Mouse (Mus musculus) testis, adult 2 months (tissue): ENCODE measurements around the gene Esrrb. TPM values are rescaled to one million over a fixed set of nuclear protein-coding genes. Genes with fewer than 3 reads are reported as not detected.
A peak's percentile ranks its signal among the peaks of the same experiment; 100 is the strongest.

Source experiments
- H3K27ac ChIP-seq: fragments of 200-500 bp; 2 replicates; pipeline ENCODE4 v1.5.1; 2012; ENCODE audit warnings: low read depth, low read length; ENCODE audit not compliant: control insufficient read depth, insufficient read depth
- H3K27me3 ChIP-seq: fragments of 200-500 bp; 2 replicates; pipeline ENCODE4 v1.6.1; 2012; ENCODE audit warnings: mild to moderate bottlenecking, low read length, moderate library complexity; ENCODE audit not compliant: control insufficient read depth, insufficient read depth
- H3K36me3 ChIP-seq: fragments of 200-500 bp; 2 replicates; pipeline ENCODE4 v1.6.1; 2012; ENCODE audit warnings: mild to moderate bottlenecking, low read length; ENCODE audit not compliant: control insufficient read depth, insufficient read depth
- H3K4me1 ChIP-seq: fragments of 200-500 bp; 2 replicates; pipeline ENCODE4 v1.6.1; 2012; ENCODE audit warnings: low read length; ENCODE audit not compliant: control insufficient read depth, insufficient read depth
- H3K4me3 ChIP-seq: fragments of 200-500 bp; 2 replicates; pipeline ENCODE4 v1.5.1; 2012; ENCODE audit warnings: low read depth, mild to moderate bottlenecking, low read length, moderate library complexity, mixed read lengths; ENCODE audit not compliant: control insufficient read depth
- CTCF ChIP-seq: fragments of 200-500 bp; IDR thresholded peaks from 2 replicates; pipeline ENCODE4 v1.5.1; 2012; ENCODE audit warnings: low read depth, mild to moderate bottlenecking, inconsistent platforms, low read length, moderate library complexity; ENCODE audit not compliant: control insufficient read depth, insufficient read depth, insufficient replicate concordance
- POLR2A ChIP-seq: fragments of 200-500 bp; IDR thresholded peaks from 2 replicates; pipeline ENCODE4 v1.6.1; 2012; ENCODE audit warnings: low read depth, mild to moderate bottlenecking, inconsistent platforms, low read length, moderate library complexity; ENCODE audit not compliant: control insufficient read depth
- polyA plus RNA-seq: library from polyadenylated mRNA; depleted of rRNA; stranded (reverse); fragments of >200 nt; gene quantifications from 2 replicates; pipeline ENCODE4 v1.2.3, GENCODE M21; 2012; rRNA removed

The Esrrb gene
- polyA plus RNA-seq: 6.3 and 10.3 TPM in 2 replicates

DNA sequence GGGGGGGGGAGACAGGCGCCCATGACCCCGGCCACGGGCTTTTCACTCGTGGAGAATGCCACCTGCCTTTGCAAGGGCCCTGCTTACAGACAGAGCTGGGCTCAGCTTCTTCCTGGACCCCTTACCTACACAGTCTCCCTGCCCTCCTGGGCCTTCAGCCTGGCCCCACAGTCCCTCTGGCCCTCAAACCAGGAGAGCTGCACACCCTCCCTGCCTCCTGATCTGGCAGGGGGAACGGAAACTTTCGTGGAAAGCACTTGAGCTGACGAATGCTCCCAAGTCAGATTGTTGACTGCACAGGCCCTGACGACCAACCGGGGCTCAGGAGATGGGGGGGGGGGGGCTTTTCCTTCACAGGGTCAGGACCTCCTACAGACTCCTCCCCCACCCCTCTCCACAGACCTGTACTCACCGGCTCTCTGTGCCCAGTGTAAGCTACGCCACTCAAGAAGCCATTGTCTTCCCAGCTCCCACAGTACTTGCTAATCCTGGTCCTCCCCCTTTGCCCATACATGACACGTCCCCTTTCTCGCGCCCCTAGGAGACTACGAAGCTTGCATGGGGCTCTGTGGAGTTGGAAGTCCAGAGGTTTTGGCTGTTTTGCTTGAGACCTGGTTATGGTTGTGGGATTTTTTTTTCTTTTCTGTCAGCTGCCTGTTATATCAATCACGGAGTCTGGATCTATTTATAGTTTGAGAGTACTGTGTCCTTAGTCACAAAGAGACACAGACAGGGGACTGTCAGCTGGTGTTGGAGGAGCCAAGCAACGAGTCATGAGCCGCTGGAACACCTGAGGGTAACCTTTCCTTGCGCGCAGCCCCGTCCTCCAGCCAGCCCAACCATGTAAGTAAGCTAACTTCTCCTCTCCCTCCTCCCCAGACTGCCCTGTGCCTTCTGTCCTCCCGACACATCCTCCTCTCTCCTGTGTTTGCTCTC lies at the start of gene Esrrb:
TSS of gene Esrrb (plus strand) at position 422 of the 936 bp plus-strand sequence.
- H3K36me3 ChIP-seq: no peaks in the 10 kb centered on the region
- no peaks in the 10 kb centered on the region; the same call in 1 of the 2 replicates for H3K4me1 ChIP-seq
- no peak for TF ChIP-seq CTCF
- TF ChIP-seq POLR2A: no peak
- H3K4me3 ChIP-seq: no peak within 1 kb of the TSS
- no peak within 1 kb of the TSS for H3K27ac ChIP-seq
- H3K27me3 ChIP-seq: no peaks in the 10 kb centered on the region

DNA sequence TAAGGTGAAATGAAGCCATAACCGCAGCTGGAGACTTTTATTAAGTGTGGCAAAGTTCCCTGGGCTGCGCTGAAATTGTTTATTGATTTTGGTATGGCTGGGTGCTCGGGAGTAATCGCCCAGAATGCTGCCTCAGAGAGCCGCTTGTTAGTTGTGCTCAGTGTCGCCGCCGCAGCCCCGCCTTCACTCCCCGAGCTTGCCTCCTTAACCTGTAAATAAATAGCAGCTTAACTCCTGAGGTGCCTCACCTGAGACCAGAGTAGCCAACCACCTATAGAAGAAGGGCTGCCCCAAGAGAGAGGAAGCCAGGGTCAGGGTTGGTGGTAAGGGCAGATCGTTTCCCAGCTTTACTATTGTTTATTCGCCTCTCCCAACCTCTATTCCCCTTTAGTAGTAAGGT lies 40.3 kb upstream of the Esrrb start:
- TF ChIP-seq POLR2A: no peak
- TF ChIP-seq CTCF: no peak
- Histone ChIP-seq H3K36me3 (no peaks in the 10 kb centered on the region), H3K4me3 (no peak overlapping the region), H3K27me3 (no peaks in the 10 kb centered on the region), H3K27ac (no peak overlapping the region), H3K4me1 (no peaks in the 10 kb centered on the region)

DNA sequence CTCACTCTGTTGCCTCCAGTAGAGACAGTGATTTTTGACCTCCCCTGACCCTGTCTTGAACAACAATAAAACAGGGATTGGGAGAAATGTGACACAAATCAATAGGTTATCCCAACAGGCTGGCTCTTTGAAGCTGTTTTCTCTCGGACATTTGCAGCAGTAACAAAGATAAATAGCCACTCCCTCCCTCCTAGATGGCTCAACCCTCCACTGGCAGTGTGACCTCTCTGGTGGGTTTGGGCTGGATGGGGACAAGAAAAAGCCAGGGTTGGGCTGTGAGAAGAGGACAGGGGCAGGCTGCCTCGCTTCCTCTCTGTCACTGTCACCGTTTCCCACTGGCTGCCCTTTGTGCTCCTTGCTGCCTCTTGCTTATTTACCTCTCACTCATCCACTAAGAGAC lies 36.6 kb upstream of the Esrrb start:
- Histone ChIP-seq H3K36me3 (no peaks in the 10 kb centered on the region), H3K27ac (no peak overlapping the region), H3K4me3 (no peak overlapping the region), H3K27me3 (no peaks in the 10 kb centered on the region), H3K4me1 (no peaks in the 10 kb centered on the region)
- TF ChIP-seq POLR2A (no peak), CTCF (no peak)

DNA sequence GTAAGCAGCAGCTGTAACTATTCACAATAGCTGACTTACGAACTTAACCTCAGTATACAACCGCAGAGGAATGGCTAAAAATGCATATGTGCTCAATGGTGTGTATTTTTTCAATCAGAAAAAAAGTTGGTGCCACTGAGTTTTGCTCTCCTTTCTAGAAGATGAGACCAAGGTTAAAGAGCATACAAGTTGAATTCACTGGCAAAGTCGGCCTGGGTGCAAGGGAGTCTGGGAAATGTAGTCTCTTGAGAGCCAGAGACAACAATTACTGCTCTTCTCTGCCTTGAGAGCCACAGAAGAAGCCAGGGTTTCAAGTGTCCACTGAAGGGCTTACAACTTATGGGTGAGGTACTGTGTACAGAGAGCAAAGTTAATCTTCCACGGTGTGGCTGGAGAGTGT lies 31.1 kb upstream of the Esrrb start:
- Histone ChIP-seq H3K27me3 (no peaks in the 10 kb centered on the region), H3K4me1 (no peaks in the 10 kb centered on the region), H3K4me3 (no peak overlapping the region), H3K27ac (no peak overlapping the region), H3K36me3 (no peaks in the 10 kb centered on the region)
- TF ChIP-seq CTCF: no peak

DNA sequence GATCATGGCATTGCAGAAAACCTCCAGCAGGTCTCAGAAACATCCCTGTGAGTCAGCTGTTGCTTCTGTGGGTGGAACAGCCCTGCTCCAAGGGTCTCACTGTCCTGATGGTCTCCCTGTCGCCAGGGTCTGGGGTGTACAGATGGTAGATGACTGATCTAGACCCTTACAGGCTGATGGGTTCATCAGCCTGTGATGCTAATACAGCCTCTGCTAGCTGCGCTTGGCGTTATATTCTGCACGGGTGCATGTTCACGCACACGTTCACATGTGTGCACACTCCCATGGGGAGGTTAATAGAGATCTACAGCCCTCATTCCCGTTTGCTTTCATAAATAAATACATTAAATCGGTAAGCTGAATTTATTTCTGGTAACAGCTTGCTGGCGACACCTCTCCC lies 30.2 kb upstream of the Esrrb start:
- no peaks in the 10 kb centered on the region for H3K4me1 ChIP-seq
- H3K36me3 ChIP-seq: no peaks in the 10 kb centered on the region
- TF ChIP-seq CTCF (no peak), POLR2A (no peak)
- no peaks in the 10 kb centered on the region for H3K27me3 ChIP-seq
- H3K4me3 ChIP-seq: no peak overlapping the region
- H3K27ac ChIP-seq: no peak overlapping the region

DNA sequence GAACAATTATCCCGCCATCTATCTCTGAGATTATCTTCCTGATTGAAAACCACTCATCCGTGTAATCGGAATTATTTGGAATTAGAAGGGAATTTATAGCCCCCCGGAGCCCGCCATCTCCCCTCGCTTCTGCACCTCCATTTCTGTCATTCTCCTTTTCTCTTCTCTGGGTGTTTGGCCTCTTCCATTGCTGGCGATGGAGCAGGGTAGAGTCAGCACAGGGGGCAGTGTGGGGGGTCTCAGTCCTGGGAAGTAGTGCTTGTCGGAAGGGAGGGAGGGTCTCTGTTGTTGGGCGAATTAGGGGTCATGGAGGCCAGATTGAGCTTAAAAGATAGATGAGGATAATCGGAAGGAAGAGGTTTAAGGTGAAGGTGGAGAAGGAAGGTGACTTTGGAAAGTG lies 29.7 kb upstream of the Esrrb start:
- H3K4me1 ChIP-seq: no peaks in the 10 kb centered on the region
- no peak for TF ChIP-seq POLR2A
- TF ChIP-seq CTCF: no peak
- no peak overlapping the region for H3K27ac ChIP-seq
- H3K27me3 ChIP-seq: no peaks in the 10 kb centered on the region
- H3K36me3 ChIP-seq: no peaks in the 10 kb centered on the region
- H3K4me3 ChIP-seq: no peak overlapping the region

DNA sequence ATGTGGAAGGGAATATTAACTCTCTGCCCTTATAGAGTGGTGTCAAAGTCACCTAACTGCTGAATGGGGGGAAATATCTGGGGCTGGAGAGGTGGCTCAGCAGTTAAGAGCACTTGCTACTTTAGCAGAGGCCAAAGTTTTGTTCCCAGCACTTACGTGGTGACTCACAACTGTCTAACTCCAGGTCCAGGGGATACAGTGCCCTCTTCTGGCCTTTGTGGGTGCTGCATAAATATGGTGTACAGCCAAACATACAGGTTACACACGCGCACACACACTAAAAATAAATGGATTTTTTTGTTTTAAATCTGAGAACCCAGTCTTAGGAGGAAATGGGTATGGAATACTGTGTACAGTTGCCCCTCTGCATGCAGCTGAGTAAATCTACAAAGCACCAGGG lies 24.7 kb upstream of the Esrrb start:
- Histone ChIP-seq H3K4me3 (no peak overlapping the region), H3K27me3 (no peaks in the 10 kb centered on the region), H3K4me1 (no peaks in the 10 kb centered on the region), H3K36me3 (no peaks in the 10 kb centered on the region), H3K27ac (no peak overlapping the region)
- TF ChIP-seq CTCF (peak; percentile 17; the same call in 1 of the 2 replicates), POLR2A (no peak)
